Mouse (Mus musculus): Measurements from ENCODE around the gene Mrps6. TPM values are rescaled to one million over a fixed set of nuclear protein-coding genes. Genes with fewer than 3 reads are reported as not detected.
"Not testable (repeated sequence)": the region's sequence is repeated elsewhere in the genome, so short reads cannot be mapped to it uniquely, and the experiment has no call there.

The Mrps6 gene
- total and polyA plus RNA-seq, 3 experiments = 10.1 to 23.2 (median 16.6) TPM

GRCm38 (mm10) chr16:92089225-92089624, 31.2 kb downstream of the Mrps6 start:
- H3K9me3 ChIP-seq (replicated peaks) = no peaks in the 10 kb centered on the region
- TF ChIP-seq TAL1 (conservative IDR thresholded peaks at IDR 0.05; ENCODE audit: low read depth, low read length) = no peak
- TF ChIP-seq POLR2AphosphoS5 (IDR thresholded peaks at IDR 0.05; ENCODE audit: insufficient replicate concordance, low read depth, low read length) = no peak
- TF ChIP-seq GATA1 (IDR thresholded peaks at IDR 0.05; ENCODE audit: borderline replicate concordance, low read length) = no peak
- no peak for TF ChIP-seq CTCF (IDR thresholded peaks at IDR 0.05; ENCODE audit: low read depth, low read length)
- no peak for TF ChIP-seq GATA2 (IDR thresholded peaks at IDR 0.05; ENCODE audit: borderline replicate concordance, low read depth, low read length)
- H3K27me3 ChIP-seq (ENCODE audit: insufficient read depth, low read length) = no peaks in the 10 kb centered on the region
- H3K36me3 ChIP-seq (replicated peaks) = peaks cover 19% of the 10 kb centered on the region
- no peak overlapping the region for H3K4me3 ChIP-seq (ENCODE audit: low read depth, low read length)
- DNase-seq (ENCODE audit: low spot score) (no peak), ATAC-seq (ENCODE audit: extremely low read depth, insufficient number of reproducible peaks, low FRiP score, poor library complexity, severe bottlenecking) (no peak)
- H3K4me1 ChIP-seq (ENCODE audit: insufficient read depth, low read depth, low read length) = no peaks in the 10 kb centered on the region

DNA sequence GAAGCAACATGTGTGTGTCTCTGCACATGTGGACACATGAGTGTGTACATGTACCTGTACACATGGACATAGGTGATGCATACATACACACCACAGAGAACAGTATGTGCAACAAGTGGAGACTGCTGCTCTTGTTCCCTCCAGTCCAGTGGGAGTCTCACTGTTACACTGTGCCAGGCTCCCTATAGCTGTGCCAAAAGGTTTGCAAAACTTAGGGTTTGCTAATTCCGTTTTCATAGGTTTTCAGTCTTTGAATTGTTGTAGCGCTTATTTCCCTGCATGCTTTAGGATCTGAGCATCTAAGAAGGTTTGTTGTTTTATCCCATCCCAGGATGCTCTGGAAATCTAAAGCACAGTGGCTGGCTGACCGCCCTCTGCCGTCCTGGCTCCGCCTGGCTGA, 33.8 kb downstream of the Mrps6 start:
- TF ChIP-seq CTCF (IDR thresholded peaks at IDR 0.05; ENCODE audit: low read depth, low read length) = no peak
- TF ChIP-seq GATA2 (IDR thresholded peaks at IDR 0.05; ENCODE audit: borderline replicate concordance, low read depth, low read length) = no peak
- no peak for TF ChIP-seq POLR2AphosphoS5 (IDR thresholded peaks at IDR 0.05; ENCODE audit: insufficient replicate concordance, low read depth, low read length)
- no peak for TF ChIP-seq GATA1 (IDR thresholded peaks at IDR 0.05; ENCODE audit: borderline replicate concordance, low read length)
- no peak for TF ChIP-seq TAL1 (conservative IDR thresholded peaks at IDR 0.05; ENCODE audit: low read depth, low read length)
- H3K4me1 ChIP-seq (ENCODE audit: insufficient read depth, low read depth, low read length) = no peaks in the 10 kb centered on the region
- ATAC-seq (ENCODE audit: extremely low read depth, insufficient number of reproducible peaks, low FRiP score, poor library complexity, severe bottlenecking) (no peak), DNase-seq (ENCODE audit: low spot score) (no peak)
- no peaks in the 10 kb centered on the region for H3K9me3 ChIP-seq (replicated peaks)
- H3K27me3 ChIP-seq (ENCODE audit: insufficient read depth, low read length) = no peaks in the 10 kb centered on the region
- H3K4me3 ChIP-seq (ENCODE audit: low read depth, low read length) = no peak overlapping the region
- peaks cover 30% of the 10 kb centered on the region for H3K36me3 ChIP-seq (replicated peaks)

- H3K4me3 ChIP-seq (ENCODE audit: low read depth, low read length) = no peak overlapping the region
- TF ChIP-seq POLR2AphosphoS5 (IDR thresholded peaks at IDR 0.05; ENCODE audit: insufficient replicate concordance, low read depth, low read length) (no peak), GATA1 (IDR thresholded peaks at IDR 0.05; ENCODE audit: borderline replicate concordance, low read length) (no peak), CTCF (IDR thresholded peaks at IDR 0.05; ENCODE audit: low read depth, low read length) (no peak), TAL1 (conservative IDR thresholded peaks at IDR 0.05; ENCODE audit: low read depth, low read length) (no peak), GATA2 (IDR thresholded peaks at IDR 0.05; ENCODE audit: borderline replicate concordance, low read depth, low read length) (no peak)
- no peaks in the 10 kb centered on the region for H3K9me3 ChIP-seq (replicated peaks)
- H3K36me3 ChIP-seq (replicated peaks) = peaks cover 62% of the 10 kb centered on the region
- H3K4me1 ChIP-seq (ENCODE audit: insufficient read depth, low read depth, low read length) = no peaks in the 10 kb centered on the region
- no peaks in the 10 kb centered on the region for H3K27me3 ChIP-seq (ENCODE audit: insufficient read depth, low read length)
- ATAC-seq (ENCODE audit: extremely low read depth, insufficient number of reproducible peaks, low FRiP score, poor library complexity, severe bottlenecking) (no peak), DNase-seq (ENCODE audit: low spot score) (no peak)
These were observed 40.4 kb downstream of the Mrps6 start for GRCm38 (mm10) chr16:92098351-92099051.

DNA sequence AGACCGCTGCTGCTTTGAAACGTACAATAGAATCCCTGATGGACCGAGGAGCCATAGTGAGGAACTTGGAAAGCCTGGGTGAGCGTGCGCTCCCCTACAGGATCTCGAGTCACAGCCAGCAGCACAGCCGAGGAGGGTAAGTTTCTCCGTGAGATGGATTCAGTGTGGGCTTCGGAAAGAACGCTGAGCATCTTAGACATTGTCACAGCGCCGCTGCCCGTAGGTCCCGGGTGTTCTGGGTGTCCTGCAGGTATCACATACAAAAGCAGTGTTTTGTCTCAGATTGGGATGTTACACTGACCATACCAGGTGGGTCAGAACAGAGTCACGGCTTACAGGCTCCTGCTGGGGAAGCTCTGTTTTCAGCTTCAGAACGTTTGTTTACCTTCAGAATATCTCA, 41.5 kb downstream of the Mrps6 start:
- no peak for ATAC-seq (ENCODE audit: extremely low read depth, insufficient number of reproducible peaks, low FRiP score, poor library complexity, severe bottlenecking)

GRCm38 (mm10) chr16:92100111-92100510, 42.0 kb downstream of the Mrps6 start:
- Histone ChIP-seq H3K27me3 (ENCODE audit: insufficient read depth, low read length) (no peaks in the 10 kb centered on the region), H3K4me3 (ENCODE audit: low read depth, low read length) (no peak overlapping the region), H3K9me3 (replicated peaks) (no peaks in the 10 kb centered on the region), H3K36me3 (replicated peaks) (peaks cover 67% of the 10 kb centered on the region), H3K4me1 (ENCODE audit: insufficient read depth, low read depth, low read length) (no peaks in the 10 kb centered on the region)
- no peak for ATAC-seq (ENCODE audit: extremely low read depth, insufficient number of reproducible peaks, low FRiP score, poor library complexity, severe bottlenecking)
- TF ChIP-seq GATA2 (IDR thresholded peaks at IDR 0.05; ENCODE audit: borderline replicate concordance, low read depth, low read length) (no peak), GATA1 (IDR thresholded peaks at IDR 0.05; ENCODE audit: borderline replicate concordance, low read length) (no peak), CTCF (IDR thresholded peaks at IDR 0.05; ENCODE audit: low read depth, low read length) (no peak), TAL1 (conservative IDR thresholded peaks at IDR 0.05; ENCODE audit: low read depth, low read length) (no peak), POLR2AphosphoS5 (IDR thresholded peaks at IDR 0.05; ENCODE audit: insufficient replicate concordance, low read depth, low read length) (no peak)
- DNase-seq (ENCODE audit: low spot score) = no peak

More for the DNA sequence above, 41.5 kb downstream of the Mrps6 start:
- TF ChIP-seq CTCF (IDR thresholded peaks at IDR 0.05; ENCODE audit: low read depth, low read length) (no peak), GATA2 (IDR thresholded peaks at IDR 0.05; ENCODE audit: borderline replicate concordance, low read depth, low read length) (no peak), TAL1 (conservative IDR thresholded peaks at IDR 0.05; ENCODE audit: low read depth, low read length) (no peak), GATA1 (IDR thresholded peaks at IDR 0.05; ENCODE audit: borderline replicate concordance, low read length) (no peak), POLR2AphosphoS5 (IDR thresholded peaks at IDR 0.05; ENCODE audit: insufficient replicate concordance, low read depth, low read length) (no peak)
- Histone ChIP-seq H3K27me3 (ENCODE audit: insufficient read depth, low read length) (no peaks in the 10 kb centered on the region), H3K9me3 (replicated peaks) (no peaks in the 10 kb centered on the region), H3K4me3 (ENCODE audit: low read depth, low read length) (no peak overlapping the region), H3K4me1 (ENCODE audit: insufficient read depth, low read depth, low read length) (no peaks in the 10 kb centered on the region), H3K36me3 (replicated peaks) (peaks cover 66% of the 10 kb centered on the region)
- DNase-seq (ENCODE audit: low spot score) = no peak

DNA sequence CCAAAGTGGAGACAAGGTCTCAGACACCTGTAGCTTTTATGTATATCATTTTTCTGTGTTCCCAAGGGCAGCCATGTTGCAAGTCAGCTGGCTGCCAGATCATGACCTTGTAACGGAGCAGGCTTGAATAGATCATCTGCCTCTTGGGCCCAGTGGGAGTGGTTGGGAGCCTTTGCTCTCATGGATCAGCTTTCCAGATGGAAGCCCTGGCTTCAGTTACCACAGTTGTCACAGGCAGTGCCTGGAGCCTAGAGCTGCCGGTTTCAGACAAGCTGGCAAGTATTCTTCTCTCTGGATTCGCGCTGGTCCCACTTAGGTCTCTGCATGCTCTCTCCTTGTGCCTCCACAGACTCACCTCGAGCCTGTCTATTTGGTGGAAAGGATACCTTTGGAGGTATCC, 44.0 kb downstream of the Mrps6 start:
- H3K4me1 ChIP-seq (ENCODE audit: insufficient read depth, low read depth, low read length) = no peaks in the 10 kb centered on the region
- TF ChIP-seq TAL1 (conservative IDR thresholded peaks at IDR 0.05; ENCODE audit: low read depth, low read length) = no peak
- no peak overlapping the region for H3K4me3 ChIP-seq (ENCODE audit: low read depth, low read length)
- H3K27me3 ChIP-seq (ENCODE audit: insufficient read depth, low read length) = no peaks in the 10 kb centered on the region
- no peak for ATAC-seq (ENCODE audit: extremely low read depth, insufficient number of reproducible peaks, low FRiP score, poor library complexity, severe bottlenecking)
- no peak for DNase-seq (ENCODE audit: low spot score)
- H3K36me3 ChIP-seq (replicated peaks) = peaks cover 72% of the 10 kb centered on the region
- H3K9me3 ChIP-seq (replicated peaks) = no peaks in the 10 kb centered on the region

- DNase-seq (ENCODE audit: low spot score); H3K27me3 ChIP-seq (ENCODE audit: insufficient read depth, low read length); H3K4me1 ChIP-seq (ENCODE audit: insufficient read depth, low read depth, low read length); H3K9me3 ChIP-seq (replicated peaks); ATAC-seq (ENCODE audit: extremely low read depth, insufficient number of reproducible peaks, low FRiP score, poor library complexity, severe bottlenecking); H3K4me3 ChIP-seq (ENCODE audit: low read depth, low read length): not testable (repeated sequence)
- H3K36me3 ChIP-seq (replicated peaks) = peaks cover 73% of the 10 kb centered on the region
These were observed 44.9 kb downstream of the Mrps6 start for GRCm38 (mm10) chr16:92102931-92103330.

Measured in G1E (cell line).